Mouse (Mus musculus) embryo, embryonic 11.5 days (tissue): ENCODE measurements around the gene Plekha7.
A peak's percentile ranks its signal among the peaks of the same experiment; 100 is the strongest.

Experiments
- DNase-seq: peaks from one replicate; pipeline ENCODE4 v3.0.0-alpha.2; 2012; ENCODE audit warnings: low read depth, low spot score

Gene Plekha7

DNA sequence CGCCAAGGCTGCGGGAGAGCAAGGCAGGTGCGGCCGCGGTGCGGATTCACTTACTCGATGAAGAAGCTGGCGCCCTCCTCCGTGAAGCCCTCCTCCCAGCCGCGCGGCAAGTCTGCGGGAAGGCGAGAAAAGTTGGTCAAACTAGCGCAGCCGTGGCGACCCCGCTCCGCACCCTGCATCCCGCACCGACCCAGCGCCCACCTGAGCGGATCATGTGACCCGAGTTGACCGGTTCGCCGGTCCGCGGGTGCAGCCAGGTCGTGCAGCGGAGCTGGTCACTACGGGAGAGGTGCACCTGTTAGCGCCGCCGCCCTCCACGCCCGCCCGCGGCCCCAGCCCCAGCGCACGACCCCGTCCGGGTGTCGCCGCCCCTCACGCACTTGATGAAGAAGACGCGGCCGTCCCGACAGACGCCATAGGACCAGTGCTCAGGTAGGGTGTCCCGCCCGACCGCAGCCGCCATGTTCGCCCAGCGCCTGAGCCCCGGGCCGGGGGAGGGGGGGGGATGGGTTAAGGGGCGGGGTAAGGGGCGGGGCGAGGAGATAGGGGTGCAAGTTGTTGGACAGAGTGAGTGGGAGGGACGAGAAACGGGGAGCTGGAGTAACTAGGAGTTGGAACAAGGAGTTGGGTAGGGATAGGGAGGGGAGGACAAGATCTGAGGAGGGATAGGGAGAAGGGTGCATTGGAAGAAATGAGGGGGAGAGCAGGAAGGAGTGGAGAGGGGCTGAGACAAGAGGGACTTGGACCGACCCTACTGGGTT lies at the start of gene Plekha7:
Plekha7 (minus strand) TSS at position 506 of the 761 bp plus-strand sequence.
- peak; percentile 40 for DNase-seq

DNA sequence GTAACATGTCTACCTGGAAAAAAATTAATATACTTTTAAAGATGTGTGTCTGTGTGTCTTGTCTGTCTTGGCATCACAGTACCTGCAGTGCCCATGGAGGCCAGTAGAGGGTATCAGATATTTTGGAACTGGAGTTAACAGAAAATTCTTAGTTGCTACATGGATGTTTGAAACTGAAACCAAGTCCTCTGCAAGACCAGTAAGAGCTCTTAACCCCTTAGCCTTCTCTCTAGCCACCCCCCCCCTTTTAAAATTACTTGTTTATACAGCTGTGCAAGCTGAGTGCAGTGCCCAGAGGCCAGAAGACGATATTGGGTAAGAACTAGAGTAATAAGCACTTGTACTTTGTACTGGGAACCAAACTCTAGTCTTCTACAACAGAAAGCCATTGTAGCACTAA lies 28.1 kb upstream of the Plekha7 start:
- DNase-seq: no peak

DNA sequence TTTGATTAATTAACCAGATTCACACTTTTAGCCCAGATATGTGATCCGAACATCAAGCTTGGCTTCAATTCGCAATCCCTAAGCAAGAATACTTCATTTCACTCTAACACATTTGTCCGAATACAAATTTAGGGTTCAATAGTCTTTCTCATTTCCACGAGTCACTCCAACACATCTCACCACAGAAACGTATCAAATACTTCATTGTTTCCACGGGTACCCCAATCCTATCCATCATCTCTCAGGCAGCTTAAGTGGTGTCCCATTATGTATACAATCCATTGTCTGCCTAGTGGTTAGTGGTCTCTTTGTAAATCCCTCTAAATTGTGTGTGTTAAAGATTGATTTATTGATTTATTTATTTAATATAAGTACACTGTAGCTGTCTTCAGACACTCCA lies 27.0 kb upstream of the Plekha7 start:
- no peak for DNase-seq

DNA sequence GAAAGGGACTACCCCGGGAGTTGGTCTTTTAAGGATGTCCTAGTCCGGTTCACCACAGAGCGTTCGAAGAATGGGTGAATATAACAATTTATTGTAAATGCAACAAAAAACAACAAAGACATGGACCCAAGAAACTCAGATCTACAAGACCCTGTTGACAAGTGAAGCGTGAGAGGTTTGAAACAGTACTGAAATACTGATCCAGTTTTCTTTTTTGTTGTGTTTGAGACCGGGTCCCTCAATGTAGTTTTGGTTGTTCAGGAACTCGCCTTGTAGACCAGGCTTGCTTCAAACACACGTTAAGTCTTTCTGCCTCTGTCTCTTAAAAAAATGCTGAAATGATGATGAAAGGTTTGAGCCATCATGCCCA lies 26.5 kb upstream of the Plekha7 start:
- DNase-seq: no peak

DNA sequence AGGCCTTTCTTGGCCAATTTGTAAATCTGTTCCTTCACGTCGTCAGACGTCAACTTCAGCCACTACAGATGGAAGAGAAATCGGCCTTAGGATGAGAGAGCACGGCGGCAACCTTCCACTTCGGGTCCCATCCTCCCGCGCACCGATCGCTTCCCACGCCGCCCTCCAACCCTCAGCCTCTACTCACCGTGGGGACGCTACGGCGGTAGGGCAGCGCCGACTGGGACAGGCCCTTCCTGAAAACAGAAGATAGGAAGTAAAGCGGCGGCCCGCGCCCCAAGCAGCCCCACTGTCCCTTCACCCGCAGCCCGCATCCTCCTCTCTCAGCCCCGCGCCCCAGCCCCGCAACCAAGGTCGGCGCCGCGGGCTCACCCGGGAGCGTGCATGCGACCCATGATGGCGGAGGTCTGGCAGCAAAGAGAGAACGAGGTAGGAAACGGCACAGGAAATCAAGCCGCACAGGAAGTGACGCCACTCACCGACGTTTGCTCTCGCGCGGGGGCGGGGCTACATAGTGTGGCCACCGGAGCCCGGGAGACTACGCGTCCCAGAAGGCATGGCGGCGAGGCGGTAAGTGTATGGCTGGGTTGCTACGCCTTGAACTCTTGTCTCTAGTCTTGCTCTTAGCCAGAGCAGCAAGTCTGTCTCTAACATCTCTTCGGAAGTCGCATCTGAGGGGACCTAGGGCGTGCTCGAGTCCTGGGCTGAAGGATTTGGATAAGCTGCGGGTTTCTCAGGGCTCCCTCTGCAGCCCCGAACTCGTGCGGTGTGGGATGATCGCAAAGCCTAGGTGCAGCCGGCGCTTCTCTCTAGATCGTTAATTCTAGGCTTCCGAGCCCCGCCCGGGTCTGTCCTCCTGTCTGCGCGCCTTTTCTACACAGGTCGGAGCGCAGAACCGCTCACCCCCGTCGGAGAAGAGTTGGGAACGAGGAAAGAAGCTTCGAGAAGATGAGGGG lies 25.8 kb upstream of the Plekha7 start, which contains the start of gene Rps13:
Rps13 (minus strand) TSS at position 483 of the 956 bp plus-strand sequence.
- DNase-seq: peak; percentile 92

GRCm38 (mm10) chr7:116331246-116331645 lies 23.1 kb upstream of the Plekha7 start:
- no peak for DNase-seq

DNA sequence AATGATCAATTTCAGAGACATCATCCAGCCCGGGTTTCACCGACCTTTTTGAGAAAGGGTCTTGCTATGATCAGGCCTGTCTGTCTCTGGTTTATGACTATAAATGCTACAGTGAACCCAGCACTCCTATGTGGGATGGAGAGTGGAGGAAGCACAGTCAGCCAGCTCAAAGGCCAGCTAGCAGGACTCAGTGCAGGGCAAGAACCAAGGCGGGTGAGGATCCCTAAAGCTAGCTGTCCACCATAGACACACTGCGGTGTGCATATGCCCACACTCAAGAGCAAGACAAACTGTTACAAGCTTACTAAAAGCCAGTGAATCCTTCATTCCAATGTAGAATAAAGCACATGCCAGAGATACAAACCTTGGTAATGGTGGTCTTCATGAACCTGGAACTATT lies 21.7 kb upstream of the Plekha7 start:
- DNase-seq: no peak

GRCm38 (mm10) chr7:116328777-116329176 lies 20.6 kb upstream of the Plekha7 start:
- no peak for DNase-seq

DNA sequence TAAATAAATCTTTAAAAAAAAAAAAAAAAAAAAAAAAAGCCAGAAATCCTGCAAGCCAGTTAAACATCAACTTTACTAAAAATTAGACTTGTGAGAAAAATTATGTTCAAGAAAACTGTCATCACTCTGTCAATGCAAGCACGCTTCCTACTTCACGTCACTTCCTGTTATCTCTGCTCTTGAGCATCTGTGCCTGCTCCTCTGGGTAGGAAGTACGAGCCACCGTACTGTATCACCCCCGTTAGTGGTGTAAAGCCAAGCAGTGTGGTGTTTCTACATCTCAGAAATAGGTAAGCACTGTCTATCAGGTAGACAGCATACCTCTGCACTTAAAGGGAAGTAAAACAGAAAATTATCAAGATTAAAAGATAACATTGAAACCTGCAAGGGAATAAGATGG lies 19.7 kb upstream of the Plekha7 start:
- DNase-seq: no peak

DNA sequence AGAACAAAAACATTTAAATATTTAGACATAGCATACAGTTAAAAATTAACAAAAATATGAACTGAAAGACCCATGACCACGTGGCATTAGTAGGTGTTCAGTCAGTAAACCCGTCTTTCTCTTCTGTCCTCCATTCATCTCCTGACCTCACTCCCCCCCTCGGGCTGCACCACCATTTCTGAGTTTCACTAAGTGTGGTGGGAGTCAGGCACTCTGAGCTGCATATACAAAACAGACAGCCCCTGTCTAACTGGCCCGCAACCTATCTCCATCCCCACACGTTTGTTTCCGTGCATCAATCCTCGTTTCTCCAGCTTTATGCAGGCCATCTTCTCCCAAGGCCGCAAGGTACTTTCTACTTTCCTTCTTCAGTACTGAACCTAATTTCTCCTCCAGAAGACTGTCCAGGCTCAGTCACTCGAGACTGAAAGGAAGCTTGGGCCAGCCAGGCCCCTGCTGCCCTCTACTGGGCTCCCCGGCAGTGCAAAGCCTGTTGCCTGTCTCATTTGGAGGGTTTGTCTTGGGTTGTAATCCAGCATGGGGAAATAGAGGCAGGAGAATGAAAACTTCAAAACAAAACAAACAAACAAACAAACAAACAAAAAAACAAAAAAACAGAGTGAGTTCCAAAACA lies 15.3 kb upstream of the Plekha7 start:
- DNase-seq: no peak

DNA sequence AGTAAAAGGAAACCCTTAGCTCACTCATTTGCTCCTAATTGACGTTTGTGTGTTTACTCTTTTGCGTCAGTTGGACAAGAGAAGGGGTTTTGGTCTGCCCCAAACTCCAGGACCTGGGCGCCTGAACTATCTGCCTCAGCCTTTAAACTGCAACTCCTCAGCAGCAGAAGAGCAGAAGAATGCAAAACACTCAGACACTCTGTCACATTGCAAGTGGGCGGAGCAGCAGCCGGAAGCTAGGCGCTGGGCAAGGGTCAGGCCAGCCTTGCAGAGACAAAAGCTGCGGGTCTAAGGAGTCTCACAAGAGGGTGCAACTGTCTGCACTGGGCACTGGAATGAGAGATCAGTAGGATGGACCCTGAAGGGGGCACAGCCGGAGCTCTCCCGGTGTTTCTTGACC lies 1.3 kb upstream of the Plekha7 start:
- DNase-seq: no peak

DNA sequence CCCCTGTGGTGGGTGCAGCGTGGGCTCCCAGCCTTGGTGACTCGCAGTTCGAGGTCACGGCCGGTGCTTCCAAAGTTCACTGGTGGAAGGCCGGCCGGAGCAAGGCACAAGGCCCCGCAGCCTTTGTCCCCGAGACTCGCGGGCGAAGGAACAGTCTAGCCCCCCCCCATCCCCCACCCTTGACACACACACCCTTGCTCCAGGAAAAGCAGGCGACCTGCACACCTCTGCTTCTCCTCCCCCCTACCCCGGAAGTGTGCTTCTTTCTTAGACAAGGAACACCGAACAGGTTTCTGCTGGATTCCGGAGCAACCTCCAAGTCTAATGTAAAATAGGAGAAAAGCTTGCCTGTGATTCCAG lies 436 bp upstream of the Plekha7 start:
- DNase-seq: no peak

DNA sequence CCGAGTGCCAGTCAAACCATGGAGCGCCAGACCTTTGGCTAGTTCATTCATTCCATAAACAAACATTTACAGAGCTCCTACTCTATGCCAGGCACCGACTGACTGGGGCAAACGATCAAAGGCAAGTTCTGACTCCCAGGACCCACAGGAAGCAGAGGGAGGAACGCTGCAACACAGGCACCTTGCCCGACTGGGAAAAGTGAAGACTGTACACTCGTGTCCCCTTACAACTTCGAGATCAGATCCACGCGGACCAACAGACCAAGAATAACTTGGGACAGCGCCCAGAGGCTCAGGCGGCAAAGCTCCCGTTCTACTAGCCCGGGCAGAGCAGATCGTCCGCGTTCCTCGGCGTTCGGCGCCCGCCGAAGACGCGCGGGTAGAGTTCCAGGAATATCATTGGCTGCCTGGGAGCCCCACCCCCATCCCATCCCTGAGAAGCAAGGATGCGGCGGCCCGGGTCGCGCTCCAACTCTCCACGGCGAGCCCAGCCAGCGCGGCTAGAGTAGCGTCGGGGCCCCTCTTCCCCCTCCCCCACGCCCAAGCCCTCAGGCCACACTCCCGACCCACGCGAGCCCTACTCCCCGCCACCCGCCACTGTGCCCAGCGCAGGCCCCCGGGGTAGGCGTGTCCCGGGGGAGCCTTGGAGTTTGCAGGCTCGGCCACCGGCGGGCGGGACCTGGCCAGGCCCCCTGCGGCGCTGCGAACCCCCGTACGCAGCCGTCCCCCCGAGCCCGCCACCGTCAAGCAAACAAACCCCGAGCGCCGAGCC lies 891 bp downstream of the Plekha7 start:
- no peak for DNase-seq

GRCm38 (mm10) chr7:116306601-116307000 lies 1.6 kb downstream of the Plekha7 start:
- DNase-seq: no peak

DNA sequence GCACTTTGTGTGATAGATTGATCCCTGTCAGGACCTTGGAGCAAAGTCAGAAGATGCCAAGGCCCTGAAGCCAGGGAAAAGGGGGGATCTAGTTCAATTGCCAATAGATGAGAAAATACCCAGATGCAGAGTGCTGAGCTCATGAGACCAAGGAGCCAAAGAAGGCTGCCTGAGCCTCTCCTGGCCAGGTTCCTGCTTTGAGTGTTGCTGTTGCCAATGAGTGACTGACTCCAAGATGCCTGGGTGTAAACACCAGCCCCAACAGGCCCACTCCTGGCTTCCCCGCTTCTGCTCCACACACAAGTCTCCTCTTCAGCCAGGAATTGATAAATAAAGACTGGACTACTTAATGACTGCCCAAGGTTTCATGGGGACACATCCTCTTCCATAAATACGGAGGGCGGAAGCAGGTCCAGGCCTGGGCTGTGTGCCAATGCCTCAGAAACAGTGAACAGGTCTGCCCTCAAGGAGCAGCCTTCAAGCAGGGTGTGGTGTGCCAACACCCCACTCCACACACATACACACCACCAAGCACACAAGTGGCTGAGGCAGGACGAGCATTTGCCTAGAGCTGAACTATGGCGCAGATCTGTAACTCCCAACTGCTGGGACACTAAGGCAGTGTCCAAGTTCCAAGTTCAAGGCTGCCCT lies 6.4 kb downstream of the Plekha7 start:
- DNase-seq: no peak

GRCm38 (mm10) chr7:116301144-116301543 lies 7.0 kb downstream of the Plekha7 start:
- DNase-seq: no peak

GRCm38 (mm10) chr7:116298851-116299250 lies 9.3 kb downstream of the Plekha7 start:
- DNase-seq: no peak

DNA sequence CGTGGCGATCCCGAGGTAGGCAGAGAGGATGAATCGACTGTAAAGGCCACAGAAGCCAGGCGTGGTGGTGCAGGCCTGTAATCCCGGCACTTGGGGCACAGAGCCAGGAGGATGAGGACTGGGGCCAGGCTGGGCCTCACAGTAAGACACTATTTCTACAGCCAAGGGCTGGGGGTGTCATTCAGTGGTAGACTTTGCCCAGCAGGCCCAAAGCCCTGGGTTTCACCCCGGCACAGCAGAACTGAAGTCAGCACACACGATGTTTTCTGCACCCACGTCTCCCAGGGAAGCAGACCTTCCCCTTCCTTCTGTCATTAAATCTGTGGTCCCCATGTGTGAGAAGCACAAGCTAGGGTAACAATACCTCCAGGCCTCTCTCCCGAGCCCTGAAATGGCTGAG lies 9.8 kb downstream of the Plekha7 start:
- no peak for DNase-seq

DNA sequence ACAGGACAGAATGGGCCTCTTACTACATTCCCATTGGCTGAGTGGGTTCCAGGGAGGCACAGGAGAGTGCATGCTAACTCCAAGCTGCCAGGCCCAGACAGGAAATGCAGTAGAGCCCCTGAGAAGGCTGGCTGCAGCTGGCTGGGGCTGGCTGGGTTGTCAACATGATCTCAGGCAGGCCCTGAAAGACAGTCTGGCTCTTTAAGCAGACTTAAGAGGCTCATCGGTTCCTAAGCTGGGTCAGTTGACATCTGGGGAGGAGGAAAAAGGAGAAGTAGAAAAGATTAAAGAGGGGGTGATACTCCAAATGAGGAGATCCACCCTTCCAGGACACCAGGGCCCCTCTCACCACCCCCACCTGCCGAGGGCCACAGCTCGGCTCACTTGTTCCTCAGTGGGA lies 13.2 kb downstream of the Plekha7 start:
- no peak for DNase-seq

GRCm38 (mm10) chr7:116292377-116292776 lies 15.8 kb downstream of the Plekha7 start:
- DNase-seq: no peak

DNA sequence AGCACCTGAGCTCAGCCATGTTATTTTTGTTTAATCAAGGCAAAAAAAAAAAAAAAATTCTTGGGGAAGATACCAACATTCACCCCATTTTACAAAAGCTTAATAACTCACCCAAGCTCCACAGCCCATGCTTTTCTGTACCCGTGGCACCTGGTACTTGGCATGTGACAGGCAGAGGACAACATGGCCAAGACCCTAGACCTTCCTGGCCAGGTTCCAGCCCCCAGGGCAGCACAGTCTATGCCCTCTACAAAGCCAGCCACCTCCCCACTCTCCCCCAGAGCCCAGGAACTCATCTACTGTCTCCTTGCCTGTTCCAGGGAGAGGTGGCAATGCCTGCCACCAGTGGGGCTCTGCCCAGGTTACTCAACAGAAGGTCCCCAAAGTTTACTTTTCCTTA lies 17.6 kb downstream of the Plekha7 start:
- no peak for DNase-seq
